Mouse (Mus musculus) urinary bladder, postnatal 25 days (tissue): ENCODE results near the gene Akap14.
"Not testable (repeated sequence)": the region's sequence is repeated elsewhere in the genome, so short reads cannot be mapped to it uniquely, and the experiment has no call there.

Source experiments
- DNase-seq: peaks from one replicate; pipeline ENCODE4 v3.0.0; 2022; ENCODE audit warnings: low spot score

Gene Akap14

DNA sequence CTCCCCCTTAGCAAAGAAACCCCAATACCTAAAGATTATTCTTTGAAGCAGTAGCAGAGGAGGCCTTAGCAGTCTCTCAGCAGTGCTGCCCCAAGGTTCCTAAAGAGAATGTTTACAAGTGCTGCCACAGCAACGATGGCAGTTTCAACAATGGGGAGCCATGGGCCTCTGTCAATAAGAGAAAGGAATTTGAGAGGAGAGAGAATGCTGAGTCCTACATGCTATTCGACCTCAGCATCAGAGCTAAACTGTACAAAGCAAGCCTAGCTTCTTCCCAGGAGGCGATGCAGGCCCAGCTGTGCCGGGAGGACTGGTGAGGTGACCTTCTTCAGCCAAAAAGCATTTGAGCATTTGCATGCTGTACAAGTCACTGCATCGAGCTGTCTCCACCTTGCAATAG is at the start of gene Akap14:
TSS of gene Akap14 (minus strand) at position 101 of the 400 bp plus-strand sequence.
- DNase-seq = no peak

DNA sequence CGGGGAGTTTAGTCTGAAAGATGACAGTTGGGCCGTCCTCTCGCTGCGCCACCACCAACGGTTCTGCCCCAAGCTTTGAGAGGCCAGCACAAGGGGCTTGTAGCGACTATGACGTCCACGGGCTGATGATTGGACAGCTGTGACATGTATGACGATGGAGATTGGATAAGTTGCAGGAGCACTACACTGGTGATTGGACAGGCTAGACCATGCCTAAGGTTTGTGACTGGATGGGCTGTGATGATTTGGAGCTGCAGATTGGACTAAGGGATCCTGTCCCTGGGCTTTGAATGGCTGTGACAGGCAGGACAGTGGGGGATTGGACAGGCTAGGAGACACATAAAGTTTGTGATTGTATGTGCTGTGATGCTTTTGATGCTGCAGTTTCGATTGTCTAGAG is 42.3 kb upstream of the Akap14 start, which contains the start of gene Gm9:
TSS of gene Gm9 (minus strand) at position 101 of the 400 bp plus-strand sequence.
- no peak for DNase-seq

- no peak for DNase-seq
Measured at GRCm38 (mm10) chrX:37198676-37199075, 30.0 kb upstream of the Akap14 start.

DNA sequence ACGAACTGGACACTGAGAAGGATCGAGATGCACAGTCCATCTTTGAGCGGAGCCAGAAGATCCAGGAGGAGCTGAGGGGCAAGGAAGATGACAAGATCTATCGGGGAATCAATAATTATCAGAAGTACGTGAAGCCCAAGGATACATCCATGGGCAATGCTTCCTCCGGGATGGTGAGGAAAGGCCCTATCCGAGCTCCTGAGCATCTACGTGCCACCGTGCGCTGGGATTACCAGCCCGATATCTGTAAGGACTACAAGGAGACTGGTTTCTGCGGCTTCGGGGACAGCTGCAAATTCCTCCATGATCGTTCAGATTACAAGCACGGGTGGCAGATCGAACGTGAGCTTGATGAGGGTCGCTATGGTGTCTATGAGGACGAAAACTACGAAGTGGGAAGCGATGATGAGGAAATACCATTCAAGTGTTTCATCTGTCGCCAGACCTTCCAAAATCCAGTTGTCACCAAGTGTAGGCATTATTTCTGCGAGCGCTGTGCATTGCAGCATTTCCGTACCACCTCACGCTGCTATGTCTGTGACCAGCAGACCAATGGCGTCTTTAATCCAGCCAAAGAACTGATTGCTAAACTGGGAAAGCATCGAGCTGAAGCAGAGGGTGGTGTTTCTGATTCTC is 23.2 kb upstream of the Akap14 start:
- peak; percentile 3 for DNase-seq

DNA sequence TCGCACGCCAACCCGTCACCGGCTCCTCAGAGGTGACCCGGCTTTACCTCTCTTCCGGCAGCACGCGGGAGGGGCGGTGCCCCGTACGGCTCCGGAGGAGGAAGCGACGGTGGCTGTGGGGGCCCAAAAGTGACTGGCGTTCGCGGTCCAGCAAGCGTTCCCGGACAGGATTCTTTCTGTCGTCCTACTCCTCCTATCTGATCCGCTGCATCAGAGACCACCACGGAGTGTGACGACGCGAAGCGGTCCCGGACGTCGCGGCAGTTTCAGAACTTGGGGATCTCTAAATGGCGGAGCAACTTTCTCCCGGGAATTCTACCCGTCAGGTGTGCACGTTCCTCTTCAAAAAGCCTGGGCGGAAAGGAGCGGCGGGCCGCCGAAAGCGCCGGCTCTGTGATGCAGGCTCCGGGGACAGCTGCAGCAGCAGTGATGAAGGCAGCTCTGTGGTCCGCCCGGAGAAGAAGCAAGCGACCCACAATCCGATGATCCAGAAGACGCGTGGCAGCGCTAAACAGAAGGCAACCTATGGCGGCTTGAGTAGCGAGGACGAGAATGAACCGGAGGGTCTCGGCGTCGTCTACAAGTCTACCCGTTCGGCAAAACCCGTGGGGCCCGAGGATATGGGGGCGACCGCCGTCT is 22.6 kb upstream of the Akap14 start, which contains the start of the genes Ndufa1 and Rnf113a1:
TSS of gene Ndufa1 (minus strand) at position 59 of the 639 bp plus-strand sequence.
TSS of gene Rnf113a1 (plus strand) at position 141 of the 639 bp plus-strand sequence.
- peak; percentile 69 for DNase-seq

- DNase-seq = no peak
Measured at GRCm38 (mm10) chrX:37190755-37191104, 22.1 kb upstream of the Akap14 start.

DNA sequence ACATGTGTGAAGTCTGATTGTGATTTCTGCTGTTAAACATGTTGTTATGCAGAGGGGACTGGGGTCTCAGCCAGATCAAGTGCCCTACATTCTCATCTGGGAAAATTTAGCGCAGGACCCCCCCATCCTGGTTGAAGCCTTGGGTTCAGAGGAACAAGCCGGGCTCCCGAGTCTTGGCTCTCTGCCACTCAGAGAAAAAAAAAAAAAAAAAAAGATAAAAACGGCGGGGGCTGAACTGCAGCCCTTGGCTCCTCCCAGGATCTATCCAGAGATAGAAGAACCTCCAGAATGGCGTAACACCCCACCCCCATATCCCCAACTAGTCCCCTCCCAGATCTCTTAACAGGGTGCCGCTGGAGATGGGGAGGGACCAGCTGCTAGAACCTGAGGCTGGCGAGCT is 15.8 kb upstream of the Akap14 start:
- DNase-seq = not testable (repeated sequence)

- DNase-seq = peak; percentile 12
Measured at GRCm38 (mm10) chrX:37167085-37167484, 1.6 kb downstream of the Akap14 start.

DNA sequence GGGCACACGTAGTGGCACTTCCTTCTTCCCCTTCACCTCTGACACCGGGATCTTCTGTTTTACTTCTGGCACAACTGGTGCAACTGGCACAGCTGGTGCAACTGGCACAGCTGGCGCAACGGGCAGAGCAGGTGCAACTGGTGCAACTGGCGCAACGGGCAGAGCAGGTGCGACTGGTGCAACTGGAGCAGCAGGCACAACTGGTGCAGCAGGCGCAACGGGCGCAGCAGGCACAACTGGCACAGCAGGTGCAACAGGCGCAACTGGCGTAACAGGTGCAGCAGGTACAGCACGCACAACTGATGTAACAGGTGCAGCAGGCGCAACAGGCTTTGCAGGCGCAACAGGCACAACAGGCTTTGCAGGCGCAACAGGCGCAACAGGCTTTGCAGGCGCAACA is 5.5 kb downstream of the Akap14 start:
- no peak for DNase-seq

DNA sequence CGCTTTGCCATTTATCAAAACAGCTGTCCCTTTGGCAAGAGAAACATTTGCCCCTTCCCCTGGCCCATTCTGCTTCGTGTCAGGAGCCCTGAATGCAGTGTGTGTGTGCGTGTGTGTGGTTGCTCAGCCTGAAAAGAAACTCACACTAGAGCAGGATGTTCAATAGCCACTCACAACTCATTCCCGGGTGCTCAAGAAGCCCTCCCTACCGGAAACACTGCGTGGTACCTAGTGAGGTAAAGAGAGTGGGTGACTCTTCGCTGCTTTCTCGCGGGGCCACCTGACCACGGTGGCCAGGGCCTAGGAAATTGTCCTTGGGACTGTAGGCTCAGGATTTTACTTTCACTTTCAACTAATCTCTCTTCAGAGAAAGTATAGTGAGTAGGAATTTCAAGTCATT is 7.5 kb downstream of the Akap14 start:
- no peak for DNase-seq

DNA sequence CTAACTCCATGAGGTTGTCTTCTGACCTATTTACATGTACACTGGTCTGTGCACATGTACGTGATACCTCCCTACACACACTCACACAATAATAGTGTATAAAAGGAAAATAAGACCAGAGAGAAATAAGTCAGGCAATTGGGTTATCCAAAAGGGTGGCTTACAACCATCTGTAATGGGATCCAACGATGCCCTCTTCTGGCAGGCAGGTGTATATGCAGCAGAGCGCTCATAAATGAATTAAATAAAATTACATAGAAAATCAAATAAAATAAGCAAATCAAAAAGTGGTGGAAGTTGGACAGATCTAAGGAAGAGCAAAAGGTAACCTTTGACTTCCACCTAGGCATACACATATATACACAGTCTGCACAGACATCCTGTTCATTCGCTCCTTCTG is 10.8 kb downstream of the Akap14 start:
- DNase-seq = no peak

- DNase-seq = no peak
Measured at GRCm38 (mm10) chrX:37144954-37145353, 23.7 kb downstream of the Akap14 start.

GRCm38 (mm10) chrX:37144498-37144897 is 24.1 kb downstream of the Akap14 start:
- not testable (repeated sequence) for DNase-seq

- no peak for DNase-seq
Measured at GRCm38 (mm10) chrX:37141732-37142131, 26.9 kb downstream of the Akap14 start.

- DNase-seq = peak; percentile 62
Measured at GRCm38 (mm10) chrX:37126671-37127358, 41.8 kb downstream of the Akap14 start, which contains the start of gene Nkap. TSS of gene Nkap (plus strand) at chrX:37126795.

DNA sequence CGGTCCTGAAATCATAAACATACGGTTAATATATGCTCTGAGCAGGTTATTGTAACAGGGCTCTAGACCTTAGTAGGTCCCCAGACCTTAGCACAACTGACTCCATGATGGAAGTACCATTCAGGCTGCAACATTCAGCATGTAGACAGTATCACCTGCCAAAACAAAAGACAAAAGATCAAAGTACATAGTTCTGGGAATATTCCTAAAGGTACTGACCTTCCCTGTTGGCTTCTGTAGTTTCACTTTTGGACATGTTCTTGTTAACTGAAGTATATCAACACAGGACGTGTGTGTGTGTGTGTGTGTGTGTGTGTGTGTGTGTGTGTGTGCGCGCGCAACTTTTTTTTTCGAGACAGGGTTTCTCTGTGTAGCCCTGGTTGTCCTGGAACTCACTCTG is 43.1 kb downstream of the Akap14 start:
- no peak for DNase-seq

DNA sequence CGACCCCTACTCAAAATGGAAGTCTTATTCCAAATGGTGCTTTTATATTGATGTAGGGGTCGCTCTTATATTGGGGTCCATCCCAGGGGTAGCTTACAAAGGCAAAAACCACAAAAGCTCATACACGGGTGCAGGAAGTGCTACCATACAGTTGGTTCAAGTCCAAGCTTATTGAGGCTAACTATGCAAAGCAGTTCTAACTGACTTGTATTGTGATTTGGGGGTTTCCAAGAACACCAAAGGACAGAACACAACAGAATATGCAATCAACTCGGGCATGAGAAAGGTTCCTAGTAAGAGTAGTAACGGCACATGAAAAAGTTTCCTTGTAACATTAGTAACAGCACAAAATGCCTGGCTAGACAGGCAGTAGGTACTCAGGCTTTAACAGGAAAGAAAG is 48.4 kb downstream of the Akap14 start:
- no peak for DNase-seq

DNA sequence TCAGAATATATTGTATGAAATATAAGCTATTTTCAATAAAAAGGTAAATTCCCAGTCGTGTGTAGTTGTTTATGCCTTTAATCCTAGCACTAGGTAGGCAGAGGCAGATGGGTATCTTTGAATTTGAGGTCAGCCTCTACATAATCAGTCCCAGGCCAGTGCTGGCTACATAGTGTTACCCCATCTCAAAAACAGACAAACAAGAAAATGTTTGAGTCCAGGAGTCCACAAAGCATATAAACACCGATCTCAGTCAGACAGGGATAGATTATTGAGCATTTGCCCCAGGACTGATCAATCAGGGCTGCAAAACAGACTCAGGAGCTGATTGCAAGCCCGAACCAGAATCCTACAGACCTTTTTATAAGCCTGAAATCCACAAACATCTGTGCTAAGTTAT is 49.1 kb downstream of the Akap14 start:
- DNase-seq = no peak

- no peak for DNase-seq
Measured at GRCm38 (mm10) chrX:37117085-37117484, 51.6 kb downstream of the Akap14 start.

- DNase-seq = no peak
Measured at GRCm38 (mm10) chrX:37110881-37111193, 57.8 kb downstream of the Akap14 start.

- DNase-seq = peak; percentile 75
Measured at GRCm38 (mm10) chrX:37110193-37110880, 58.3 kb downstream of the Akap14 start, which contains the start of gene Upf3b. TSS of gene Upf3b (minus strand) at chrX:37110322.

DNA sequence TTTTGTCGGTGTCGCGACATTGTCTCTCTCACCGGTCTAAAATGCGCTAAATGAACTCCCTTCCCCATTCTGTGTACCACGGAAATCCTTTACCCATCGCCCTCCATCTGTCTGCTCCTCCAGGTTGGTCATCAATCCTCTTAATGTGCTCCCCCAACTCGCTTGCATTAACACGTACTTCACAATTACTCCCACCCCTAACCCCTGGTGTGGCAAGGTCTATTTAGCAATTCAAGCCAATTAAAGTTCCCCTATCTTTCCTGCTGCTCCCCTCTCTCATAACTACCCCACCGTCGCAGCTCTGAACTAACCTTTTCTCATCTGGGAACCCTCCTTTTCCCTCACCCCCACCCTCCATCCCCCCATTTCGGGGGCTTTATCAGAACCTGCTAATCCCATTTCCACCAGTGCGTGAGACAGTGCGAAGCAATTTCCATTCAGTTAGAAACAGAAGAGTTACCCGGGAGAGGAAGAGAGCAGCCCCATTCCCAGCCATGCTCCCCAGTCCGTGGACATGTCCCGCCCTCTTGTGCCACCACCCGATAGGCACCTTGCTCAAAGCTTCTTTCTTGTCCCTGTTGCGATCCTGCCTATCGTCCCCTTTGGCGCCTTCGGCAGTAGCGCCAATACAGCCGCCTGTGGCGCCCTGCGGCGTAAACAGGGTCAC is 59.0 kb downstream of the Akap14 start:
- DNase-seq = no peak
